Comparison of ENCODE assay signal across 15 mouse cellular contexts in genomic region chr8:13180911-13181690, GRCm38 (mm10). TPM values are rescaled to one million over a fixed set of nuclear protein-coding genes. Genes with fewer than 3 reads are reported as not detected.
A peak's percentile ranks its signal among the peaks of the same experiment; 100 is the strongest.
DNase-seq lines count a peak whose midpoint lies in the region; ATAC-seq and TF ChIP-seq lines count a peak whose summit lies in the region.
"Had no signal": no experiment of that assay in that cellular context is flagged by ENCODE, and none has a peak within 500 bp of the region (broad histone marks: within the 10 kb centered on the region; RNA-seq: fewer than 3 reads in every experiment).

No protein-coding gene starts in this region.

- no peak overlapping the region for H3K9ac ChIP-seq in forebrain, postnatal 0 days
- H3K9ac ChIP-seq: limb, embryonic 15.5 days had no signal

- no peak for ATAC-seq in forebrain, postnatal 0 days
- ATAC-seq: activated CD4-positive, CD25-positive, alpha-beta regulatory T cell, adult 4 months; forebrain, embryonic 14.5 days; hindbrain, postnatal 0 days had no signal

- no peak overlapping the region for H3K4me2 ChIP-seq in forebrain, postnatal 0 days (ENCODE audit: low read depth)
- H3K4me2 ChIP-seq: limb, embryonic 15.5 days; midbrain, embryonic 11.5 days had no signal

- no peaks in the 10 kb centered on the region for H3K27me3 ChIP-seq in heart, embryonic 10.5 days (ENCODE audit: insufficient read depth, poor library complexity, severe bottlenecking)
- H3K27me3 ChIP-seq in forebrain, postnatal 0 days (ENCODE audit: insufficient read depth, low read length): no peaks in the 10 kb centered on the region
- H3K27me3 ChIP-seq: limb, embryonic 15.5 days had no signal

- H3K36me3 ChIP-seq in heart, embryonic 10.5 days: peaks cover 54% of the 10 kb centered on the region
- H3K36me3 ChIP-seq in forebrain, postnatal 0 days (ENCODE audit: insufficient read depth): peaks cover 31% of the 10 kb centered on the region

- peak; percentile 69 for DNase-seq in adrenal gland, adult 2 months
- no peak for DNase-seq in adrenal gland, postnatal 4 days (ENCODE audit: low spot score in 2 of 2)
- no peak for DNase-seq in heart, embryonic 10.5 days (ENCODE audit: low spot score)
- no peak for DNase-seq in heart, adult 18-20 months
- peak; percentile 80 for DNase-seq in retina, adult 2 months (ENCODE audit: low read depth, low spot score)
- DNase-seq in retina, postnatal 1 day: no peak
- peak; percentile 67 for DNase-seq in skeletal muscle tissue, adult 2 months (ENCODE audit: low read depth, low spot score)
- DNase-seq in forebrain, postnatal 0 days: no peak
- DNase-seq: cerebellum, adult 9-11 months; lung, postnatal 14 days had no signal

- H3K27ac ChIP-seq in heart, embryonic 10.5 days: peak overlapping the region; percentile 72
- H3K27ac ChIP-seq in forebrain, postnatal 0 days (ENCODE audit: low read depth, low read length): no peak overlapping the region
- H3K27ac ChIP-seq: hindbrain, postnatal 0 days; limb, embryonic 15.5 days had no signal

- peaks cover 30% of the 10 kb centered on the region for H3K4me1 ChIP-seq in heart, embryonic 10.5 days
- H3K4me1 ChIP-seq in forebrain, postnatal 0 days (ENCODE audit: insufficient read depth): no peaks in the 10 kb centered on the region
- H3K4me1 ChIP-seq: limb, embryonic 15.5 days had no signal

- H3K9me3 ChIP-seq in heart, embryonic 10.5 days: no peaks in the 10 kb centered on the region
- no peaks in the 10 kb centered on the region for H3K9me3 ChIP-seq in forebrain, postnatal 0 days (ENCODE audit: low read length)
- H3K9me3 ChIP-seq: limb, embryonic 15.5 days had no signal

- WGBS in heart, embryonic 10.5 days: 46% methylated on average over 18 of the region's 18 CpGs
- whole genome bisulfite sequencing in forebrain, postnatal 0 days: 88% methylated on average over 18 of the region's 18 CpGs

- no peak overlapping the region for H3K4me3 ChIP-seq in heart, embryonic 10.5 days
- no peak overlapping the region for H3K4me3 ChIP-seq in forebrain, postnatal 0 days (ENCODE audit: low read depth, low read length)
- H3K4me3 ChIP-seq: limb, embryonic 15.5 days had no signal

- no peak for TF ChIP-seq CTCF in forebrain, postnatal 0 days (IDR thresholded peaks at IDR 0.05; ENCODE audit: low read depth)

RNA-seq across cellular contexts. Expression of gene Grtp1, which starts 19.3 kb away (rescaled TPM):
- total RNA-seq in adrenal gland, adult 2 months (2021): 10 to 100 TPM; 10.8 to 16.4 TPM
- polyA plus RNA-seq in adrenal gland, adult 2 months (2012; rRNA removed): 10.1 and 12.5 TPM in 2 replicates
- 10 to 100 TPM; 15.2 to 18.9 TPM for total RNA-seq in adrenal gland, postnatal 4 days (2021)
- polyA plus RNA-seq in heart, embryonic 10.5 days (2016; fragmentation: Nextera tagmentation; extraction: Ambion mirVana): 30.5 and 34.0 TPM in 2 replicates
- 1 to 10 TPM; 4.9 to 5.1 TPM for total RNA-seq in heart, adult 18-20 months (2021)
- 10.8 and 13.2 TPM in 2 replicates for total RNA-seq in forebrain, postnatal 0 days (2014; rRNA removed)
- polyA plus RNA-seq in forebrain, postnatal 0 days (2015; fragmentation: Nextera tagmentation; extraction: Ambion mirVana): 17.2 and 22.7 TPM in 2 replicates

RNA-seq across cellular contexts. Expression of gene Lamp1, which starts 22.1 kb away (rescaled TPM):
- total RNA-seq in adrenal gland, adult 2 months (2021): 100 to 1,000 TPM; 476 to 520 TPM
- 336 and 366 TPM in 2 replicates for polyA plus RNA-seq in adrenal gland, adult 2 months (2012; rRNA removed)
- 100 to 1,000 TPM; 311 to 322 TPM for total RNA-seq in adrenal gland, postnatal 4 days (2021)
- polyA plus RNA-seq in heart, embryonic 10.5 days (2016; fragmentation: Nextera tagmentation; extraction: Ambion mirVana): 290 and 334 TPM in 2 replicates
- 100 to 1,000 TPM; 405 to 445 TPM for total RNA-seq in heart, adult 18-20 months (2021)
- 270 and 295 TPM in 2 replicates for total RNA-seq in forebrain, postnatal 0 days (2014; rRNA removed)
- polyA plus RNA-seq in forebrain, postnatal 0 days (2015; fragmentation: Nextera tagmentation; extraction: Ambion mirVana): 356 and 373 TPM in 2 replicates

Comparison
In these comparisons a context has a peak if more than half of its experiments do, and no peak if none do; other contexts are left out.
1. DNase-seq: peak in adrenal gland, adult 2 months (single experiment), retina, adult 2 months (single experiment) and skeletal muscle tissue, adult 2 months (single experiment); none in adrenal gland, postnatal 4 days (0 of 2), heart, embryonic 10.5 days (single experiment), heart, adult 18-20 months (0 of 2), retina, postnatal 1 day (single experiment) and forebrain, postnatal 0 days (single experiment).